Mouse (Mus musculus): ENCODE measurements around the gene Elf1. TPM values are rescaled to one million over a fixed set of nuclear protein-coding genes. Genes with fewer than 3 reads are reported as not detected.

The Elf1 gene
- polyA plus RNA-seq, 1 experiment from 2014 or later: 10.3 TPM

DNA sequence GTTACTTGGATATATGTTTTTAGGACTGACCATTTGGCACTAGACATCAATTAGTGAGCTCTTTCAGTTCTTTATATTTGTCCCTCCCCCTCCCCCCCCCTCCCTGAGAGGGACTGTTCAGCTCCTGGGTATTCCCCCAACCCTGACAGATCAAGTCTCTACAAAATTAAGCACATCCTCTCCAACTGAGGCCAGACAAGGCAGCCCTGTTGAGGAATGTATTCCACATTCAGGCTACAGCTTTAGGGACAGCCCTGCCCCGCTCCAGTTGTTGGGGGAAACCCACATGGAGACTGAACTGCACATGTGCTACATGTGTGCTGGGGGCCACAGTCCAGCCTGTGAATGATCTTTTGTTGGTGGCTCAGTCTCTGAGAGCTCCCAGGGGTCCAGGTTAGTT, 71.9 kb downstream of the Elf1 start:
- Histone ChIP-seq H3K4me3 (no peak overlapping the region), H3K9ac (no peak overlapping the region), H3K36me3 (no peaks in the 10 kb centered on the region), H3K4me1 (no peaks in the 10 kb centered on the region), H3K9me3 (replicated peaks) (no peaks in the 10 kb centered on the region), H3K4me2 (replicated peaks) (no peak overlapping the region), H3K27ac (no peak overlapping the region), H3K27me3 (no peaks in the 10 kb centered on the region)
- 85% methylated on average over 1 of the region's 1 CpGs for WGBS
- no peak for ATAC-seq (ENCODE audit: low FRiP score)

DNA sequence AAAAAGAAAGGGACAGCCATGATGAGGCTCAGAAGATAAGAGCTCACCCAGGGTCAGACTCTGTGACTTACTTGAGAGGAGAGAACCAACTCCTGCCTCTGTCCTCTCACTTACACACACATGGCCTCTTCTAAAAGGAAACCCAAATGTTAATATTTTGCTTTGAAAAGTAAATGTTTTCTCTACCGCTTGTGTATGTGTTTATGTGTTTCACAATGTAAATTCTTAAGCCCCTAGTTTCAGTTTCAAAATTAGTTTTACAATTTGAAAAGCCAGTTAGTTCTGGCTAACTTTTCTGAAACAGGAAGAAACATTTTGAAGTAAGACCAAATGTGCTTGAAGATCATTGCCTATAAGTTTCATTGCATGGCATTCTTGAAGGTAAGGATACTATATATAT, 76.8 kb downstream of the Elf1 start:
- WGBS: 86% methylated on average over 1 of the region's 1 CpGs
- no peaks in the 10 kb centered on the region for H3K27me3 ChIP-seq
- H3K4me3 ChIP-seq: no peak overlapping the region
- no peak overlapping the region for H3K9ac ChIP-seq
- no peaks in the 10 kb centered on the region for H3K9me3 ChIP-seq (replicated peaks)
- no peak overlapping the region for H3K27ac ChIP-seq
- ATAC-seq (ENCODE audit: low FRiP score): no peak
- no peak overlapping the region for H3K4me2 ChIP-seq (replicated peaks)
- no peaks in the 10 kb centered on the region for H3K36me3 ChIP-seq
- H3K4me1 ChIP-seq: no peaks in the 10 kb centered on the region

DNA sequence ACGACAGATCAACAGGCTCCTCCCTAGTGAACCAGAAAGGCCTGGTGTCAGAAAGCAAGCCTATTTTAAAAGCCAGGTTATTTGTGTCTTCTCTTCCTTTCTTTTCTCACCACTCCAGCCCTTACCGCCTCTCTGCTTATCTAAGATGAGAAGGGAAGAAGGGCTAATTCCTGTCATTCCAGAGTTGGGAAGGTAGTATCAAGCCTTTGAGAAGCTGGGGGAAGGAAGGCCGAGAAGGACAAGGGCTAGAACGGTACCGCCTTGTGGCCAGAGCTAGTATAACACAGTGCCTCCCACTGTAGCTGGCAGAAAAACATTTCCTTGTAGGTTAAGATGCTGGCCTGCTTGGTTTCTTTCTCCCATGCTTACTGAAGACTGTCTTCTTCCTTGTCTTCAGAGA, 81.8 kb downstream of the Elf1 start:
- Histone ChIP-seq H3K36me3 (no peaks in the 10 kb centered on the region), H3K9ac (no peak overlapping the region), H3K27me3 (no peaks in the 10 kb centered on the region), H3K4me1 (no peaks in the 10 kb centered on the region), H3K4me2 (replicated peaks) (no peak overlapping the region), H3K4me3 (no peak overlapping the region), H3K27ac (no peak overlapping the region), H3K9me3 (replicated peaks) (no peaks in the 10 kb centered on the region)
- 25% methylated on average over 5 of the region's 5 CpGs for WGBS
- ATAC-seq (ENCODE audit: low FRiP score): no peak

DNA sequence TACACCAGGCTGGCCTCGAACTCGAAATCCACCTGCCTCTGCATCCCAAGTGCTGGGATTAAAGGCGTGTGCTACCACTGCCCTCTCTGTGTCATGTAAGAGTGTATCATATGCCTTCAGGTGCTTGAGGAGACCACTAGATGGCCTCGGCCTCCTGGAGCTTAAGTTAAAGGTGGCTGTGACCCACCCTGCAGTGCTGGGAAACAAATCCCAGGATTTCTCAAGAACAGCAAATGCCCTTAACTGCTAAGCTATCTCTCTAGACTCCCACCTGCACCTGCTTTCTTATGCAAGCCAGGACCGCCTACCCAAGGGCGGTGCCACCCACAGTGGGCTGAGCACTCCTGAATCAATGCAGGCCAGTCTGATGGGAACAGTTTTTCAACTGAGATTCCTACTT, 83.8 kb downstream of the Elf1 start:
- H3K27ac ChIP-seq: no peak overlapping the region
- H3K4me3 ChIP-seq: no peak overlapping the region
- no peak for ATAC-seq (ENCODE audit: low FRiP score)
- H3K9me3 ChIP-seq (replicated peaks): no peaks in the 10 kb centered on the region
- no peak overlapping the region for H3K9ac ChIP-seq
- WGBS: 65% methylated on average over 6 of the region's 6 CpGs
- H3K4me2 ChIP-seq (replicated peaks): no peak overlapping the region
- H3K4me1 ChIP-seq: no peaks in the 10 kb centered on the region
- H3K27me3 ChIP-seq: no peaks in the 10 kb centered on the region
- no peaks in the 10 kb centered on the region for H3K36me3 ChIP-seq

DNA sequence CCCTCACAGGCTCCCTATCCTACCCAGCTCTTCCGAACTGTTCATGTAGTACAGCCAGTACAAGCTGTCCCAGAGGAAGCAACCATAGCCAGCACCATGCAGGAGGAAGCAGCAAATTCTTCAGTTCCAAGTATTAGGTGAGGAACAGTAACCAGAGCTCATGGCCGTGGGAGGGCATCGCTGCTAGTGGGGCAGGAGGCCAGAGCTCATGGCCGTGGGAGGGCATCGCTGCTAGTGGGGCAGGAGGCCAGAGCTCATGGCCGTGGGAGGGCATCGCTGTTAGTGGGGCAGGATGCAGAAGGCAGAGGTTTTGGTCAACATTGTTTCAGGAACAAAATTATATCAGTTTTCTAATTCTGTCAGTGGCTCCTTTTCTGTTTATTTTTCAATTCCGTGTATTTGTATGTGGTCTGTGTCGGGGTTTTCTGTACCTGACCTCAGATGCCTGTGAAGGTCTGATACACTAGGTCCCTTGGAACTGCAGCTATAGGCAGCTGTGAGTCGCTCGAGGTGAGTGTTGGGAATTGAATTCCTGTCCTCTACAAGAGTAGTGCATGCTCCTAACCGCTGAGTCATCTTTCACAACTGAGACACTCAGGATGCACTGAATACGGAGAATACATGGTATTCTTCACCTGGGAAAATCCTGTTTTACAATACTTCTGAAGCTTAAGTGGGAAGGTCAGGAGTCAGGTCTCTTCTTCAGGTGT, 92.6 kb downstream of the Elf1 start:
- Histone ChIP-seq H3K27me3 (no peaks in the 10 kb centered on the region), H3K4me3 (no peak overlapping the region), H3K27ac (no peak overlapping the region), H3K9me3 (replicated peaks) (no peaks in the 10 kb centered on the region), H3K36me3 (no peaks in the 10 kb centered on the region), H3K4me1 (no peaks in the 10 kb centered on the region), H3K9ac (no peak overlapping the region), H3K4me2 (replicated peaks) (no peak overlapping the region)
- WGBS: 91% methylated on average over 13 of the region's 13 CpGs
- no peak for ATAC-seq (ENCODE audit: low FRiP score)

DNA sequence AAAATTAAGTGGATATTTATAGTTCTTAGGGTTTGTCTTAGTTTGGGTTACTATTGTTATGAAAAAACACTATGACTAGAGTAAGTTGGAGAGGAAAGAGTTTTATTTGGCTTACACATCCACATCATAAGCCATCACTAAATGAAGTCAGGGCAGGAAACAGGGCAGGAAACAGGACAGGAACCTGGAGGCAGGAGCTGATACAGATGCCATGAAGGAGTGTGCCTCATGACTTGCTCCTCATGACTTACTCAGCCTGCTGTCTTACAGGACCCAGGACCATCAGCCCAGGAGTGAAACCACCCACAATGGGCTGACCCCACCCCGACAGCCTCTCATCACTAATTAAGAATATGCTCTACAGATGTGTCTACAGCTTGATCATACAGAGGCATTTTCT, 93.4 kb downstream of the Elf1 start:
- ATAC-seq (ENCODE audit: low FRiP score): no peak

DNA sequence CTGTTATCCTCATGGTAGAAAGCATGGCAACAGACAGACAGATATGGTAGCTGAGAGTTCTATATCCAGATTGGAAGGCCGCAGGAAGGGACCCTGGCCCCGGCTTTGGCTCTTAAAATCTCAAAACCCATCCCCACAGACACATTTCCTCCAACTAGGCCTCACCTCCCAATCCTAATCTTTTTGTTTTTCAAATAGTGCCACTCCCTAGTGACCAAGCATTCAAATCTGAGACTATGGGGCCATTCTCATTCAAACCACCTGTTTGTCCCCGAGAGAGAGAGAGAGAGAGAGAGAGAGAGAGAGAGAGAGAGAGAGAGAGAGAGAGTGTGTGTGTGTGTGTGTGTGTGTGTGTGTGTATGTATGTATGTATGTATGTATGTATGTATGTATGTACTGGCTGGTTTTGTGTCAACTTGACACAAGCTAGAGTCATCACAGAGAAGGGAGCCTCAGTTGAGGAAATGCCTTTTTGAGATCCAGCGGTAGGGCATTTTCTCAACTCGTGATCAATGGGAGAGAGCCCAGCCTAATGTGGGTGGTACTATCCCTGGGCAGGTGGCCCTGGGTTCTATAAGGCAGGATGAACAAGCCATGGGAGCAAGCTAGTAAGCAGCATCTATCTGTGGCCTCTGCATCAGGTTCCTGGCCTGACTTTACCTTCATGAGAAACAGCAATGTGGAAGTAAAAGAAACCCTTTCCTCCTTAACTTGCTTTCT, 102.7 kb downstream of the Elf1 start:
- 0 out of 2 replicates have a peak, but pooled peaks cover 3% of the 10 kb centered on the region for H3K36me3 ChIP-seq
- no peak overlapping the region for H3K27ac ChIP-seq
- ATAC-seq (ENCODE audit: low FRiP score): no peak
- H3K9ac ChIP-seq: no peak overlapping the region
- 87% methylated on average over 5 of the region's 5 CpGs for WGBS
- peaks cover 9% of the 10 kb centered on the region for H3K4me1 ChIP-seq
- no peaks in the 10 kb centered on the region for H3K9me3 ChIP-seq (replicated peaks)
- H3K4me3 ChIP-seq: no peak overlapping the region
- H3K4me2 ChIP-seq (replicated peaks): no peak overlapping the region
- no peaks in the 10 kb centered on the region for H3K27me3 ChIP-seq

More for the DNA sequence above, 93.4 kb downstream of the Elf1 start:
- Histone ChIP-seq H3K27me3 (no peaks in the 10 kb centered on the region), H3K9me3 (replicated peaks) (no peaks in the 10 kb centered on the region), H3K4me2 (replicated peaks) (no peak overlapping the region), H3K9ac (no peak overlapping the region), H3K27ac (no peak overlapping the region), H3K36me3 (no peaks in the 10 kb centered on the region), H3K4me1 (no peaks in the 10 kb centered on the region), H3K4me3 (no peak overlapping the region)
- WGBS: 88% methylated on average over 1 of the region's 1 CpGs

DNA sequence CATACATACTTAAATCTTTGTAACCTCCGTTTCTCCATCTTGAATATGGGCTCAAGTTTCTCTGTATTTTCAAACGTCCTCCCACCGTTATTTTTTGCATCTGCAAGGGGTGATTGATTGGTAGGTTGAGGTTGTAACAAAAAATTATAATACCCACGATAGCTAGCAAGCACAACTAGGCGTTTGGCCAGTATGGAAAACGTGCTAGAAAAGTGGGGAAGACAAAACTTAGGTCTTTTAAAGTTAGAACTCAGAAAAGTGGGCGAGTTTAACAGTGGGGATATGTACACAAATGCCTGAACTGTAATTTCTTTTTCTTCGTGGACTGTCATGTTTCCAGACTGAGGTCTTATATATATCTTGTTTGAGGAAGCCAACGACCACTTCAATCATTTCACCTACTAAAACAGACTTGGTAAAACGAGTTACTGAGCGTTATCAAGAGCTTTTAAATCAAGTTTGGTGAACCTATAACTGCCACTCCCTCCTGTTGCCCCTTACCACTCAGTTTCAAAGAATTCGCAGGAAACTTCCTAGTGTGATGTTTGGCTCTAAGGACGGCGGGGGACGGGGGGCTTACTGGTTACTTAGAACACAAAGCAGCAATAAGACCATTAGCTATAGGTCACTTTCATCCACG, 105.6 kb downstream of the Elf1 start:
- Histone ChIP-seq H3K27me3 (no peaks in the 10 kb centered on the region), H3K4me1 (peaks cover 21% of the 10 kb centered on the region), H3K9me3 (replicated peaks) (no peaks in the 10 kb centered on the region), H3K4me3 (peak overlapping the region; percentile 65), H3K4me2 (replicated peaks) (peak overlapping the region; percentile 85), H3K36me3 (no peaks in the 10 kb centered on the region), H3K27ac (peak overlapping the region; percentile 95), H3K9ac (peak overlapping the region; percentile 56)
- WGBS: 35% methylated on average over 16 of the region's 16 CpGs
- ATAC-seq (ENCODE audit: low FRiP score): no peak

DNA sequence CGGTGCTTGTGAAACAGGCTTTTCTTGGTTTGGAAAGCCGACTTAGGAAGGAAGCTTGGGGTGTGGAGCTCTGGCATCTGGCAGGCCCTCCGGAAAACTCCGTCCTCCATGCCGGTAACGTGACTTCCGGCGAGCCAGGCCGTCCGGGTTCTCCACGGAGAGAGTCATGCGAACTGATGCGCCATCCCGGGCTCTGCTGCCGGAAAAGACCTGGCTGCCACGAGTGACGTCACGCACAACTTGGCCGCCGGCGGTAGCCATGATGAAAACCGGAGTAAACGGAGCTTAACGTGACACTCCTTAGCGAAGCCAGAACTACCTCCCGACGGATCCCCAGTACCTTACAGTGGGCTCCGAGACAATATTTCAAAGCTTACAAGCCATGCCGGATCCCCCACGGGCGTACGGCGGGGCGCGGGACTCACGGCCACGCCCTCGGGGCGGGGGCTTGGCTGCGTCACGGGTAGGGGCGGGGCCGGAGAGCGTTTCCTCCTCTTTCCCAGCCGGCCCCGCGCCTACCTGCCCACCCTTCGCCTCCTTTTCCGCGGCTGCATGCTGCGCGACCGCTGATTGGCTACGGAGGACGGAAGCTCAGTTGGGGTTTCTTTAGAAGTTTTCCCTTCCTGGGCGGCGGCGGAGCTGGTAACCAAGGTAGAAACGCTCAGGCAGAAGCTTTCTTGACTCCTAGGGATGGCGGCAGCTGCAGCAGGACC, 106.3 kb downstream of the Elf1 start, which contains the start of gene Sugt1:
Sugt1 (plus strand) TSS at position 553 of the 713 bp plus-strand sequence.
- Histone ChIP-seq H3K9ac (peak within 1 kb of the TSS; percentile 75), H3K36me3 (no peaks in the 10 kb centered on the region), H3K4me2 (replicated peaks) (peak within 1 kb of the TSS; percentile 85), H3K27ac (peak within 1 kb of the TSS; percentile 95), H3K4me3 (peak within 1 kb of the TSS; percentile 65), H3K27me3 (no peaks in the 10 kb centered on the region), H3K9me3 (replicated peaks) (no peaks in the 10 kb centered on the region), H3K4me1 (peaks cover 21% of the 10 kb centered on the region)
- ATAC-seq (ENCODE audit: low FRiP score): peak; percentile 99
- whole genome bisulfite sequencing: under 1% methylated on average over 60 of the region's 60 CpGs

DNA sequence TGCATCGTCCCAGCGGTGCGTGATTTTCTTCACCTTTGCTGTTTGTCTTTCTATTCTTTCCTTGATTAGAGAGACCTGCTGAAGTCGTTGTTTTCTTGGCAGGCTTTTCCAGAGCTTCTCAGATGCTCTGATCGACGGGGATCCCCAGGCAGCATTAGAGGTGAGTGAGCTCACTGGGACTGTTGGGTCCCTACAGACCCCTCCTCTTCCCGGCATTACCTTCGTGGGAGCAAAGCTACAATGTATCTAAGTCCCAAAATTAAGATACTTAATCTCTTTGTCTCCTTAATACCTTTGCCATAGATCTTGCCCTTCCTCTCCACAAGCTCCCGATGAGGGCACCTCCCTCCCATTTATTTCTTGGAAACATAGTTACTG, 106.8 kb downstream of the Elf1 start:
- peak overlapping the region; percentile 95 for H3K27ac ChIP-seq
- H3K9me3 ChIP-seq (replicated peaks): no peaks in the 10 kb centered on the region
- peak overlapping the region; percentile 75 for H3K9ac ChIP-seq
- WGBS: 2% methylated on average over 9 of the region's 9 CpGs
- no peaks in the 10 kb centered on the region for H3K36me3 ChIP-seq
- peak; percentile 46 for ATAC-seq (ENCODE audit: low FRiP score)
- H3K27me3 ChIP-seq: no peaks in the 10 kb centered on the region
- peak overlapping the region; percentile 85 for H3K4me2 ChIP-seq (replicated peaks)
- H3K4me1 ChIP-seq: peaks cover 21% of the 10 kb centered on the region
- H3K4me3 ChIP-seq: peak overlapping the region; percentile 65

DNA sequence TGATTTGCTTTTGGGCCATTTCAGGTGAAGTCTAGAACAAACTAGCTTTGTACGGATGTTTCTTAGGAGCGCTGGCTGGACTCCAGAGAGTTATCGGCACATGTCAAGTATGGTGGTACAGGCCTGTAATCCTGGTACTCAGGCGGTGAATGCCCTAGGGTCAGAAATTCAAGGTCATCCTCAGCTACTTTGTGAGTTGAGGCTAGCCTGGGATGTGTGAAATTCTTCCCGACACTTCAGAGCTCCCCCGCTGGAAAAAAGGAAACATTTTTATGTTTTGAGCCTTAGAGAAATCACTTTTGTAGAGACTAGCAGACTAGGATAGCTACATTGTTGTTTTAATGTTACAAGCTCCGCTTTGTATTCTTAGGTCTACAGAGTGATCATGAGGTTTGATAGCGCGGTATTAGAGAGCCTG, 107.5 kb downstream of the Elf1 start:
- Histone ChIP-seq H3K36me3 (no peaks in the 10 kb centered on the region), H3K9me3 (replicated peaks) (no peaks in the 10 kb centered on the region), H3K4me1 (peaks cover 21% of the 10 kb centered on the region), H3K27ac (no peak overlapping the region), H3K9ac (peak overlapping the region; percentile 75; the same call in 1 of the 2 replicates), H3K4me2 (replicated peaks) (peak overlapping the region; percentile 85), H3K27me3 (no peaks in the 10 kb centered on the region), H3K4me3 (peak overlapping the region; percentile 65)
- 87% methylated on average over 9 of the region's 9 CpGs for WGBS
- no peak for ATAC-seq (ENCODE audit: low FRiP score)

DNA sequence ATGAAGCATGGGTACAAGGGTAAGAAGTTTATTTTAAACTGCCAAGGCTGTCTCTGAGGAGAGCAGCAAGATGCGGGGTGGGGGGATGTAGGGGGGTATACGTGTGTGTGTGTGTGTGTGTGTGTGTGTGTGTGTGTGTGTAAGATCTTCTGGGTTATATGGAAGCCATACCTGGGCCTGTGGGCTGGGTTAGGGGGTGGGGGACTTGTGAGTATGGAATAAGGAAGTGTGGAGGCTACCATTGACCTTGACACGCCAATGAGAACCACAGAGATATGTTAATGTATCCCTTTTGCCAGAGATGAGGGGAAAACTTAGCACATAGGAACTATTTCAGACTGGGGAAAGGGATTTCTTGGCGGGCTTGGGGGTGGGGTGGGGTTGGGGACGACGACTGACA, 108.4 kb downstream of the Elf1 start:
- Histone ChIP-seq H3K27me3 (no peaks in the 10 kb centered on the region), H3K27ac (no peak overlapping the region), H3K36me3 (no peaks in the 10 kb centered on the region), H3K9me3 (replicated peaks) (no peaks in the 10 kb centered on the region), H3K4me1 (peaks cover 21% of the 10 kb centered on the region), H3K4me3 (no peak overlapping the region), H3K9ac (no peak overlapping the region), H3K4me2 (replicated peaks) (no peak overlapping the region)
- WGBS: 90% methylated on average over 6 of the region's 6 CpGs
- no peak for ATAC-seq (ENCODE audit: low FRiP score)
